Mouse (Mus musculus) MEL (cell line): Measurements from ENCODE around the gene Plcb1. TPM values are rescaled to one million over a fixed set of nuclear protein-coding genes. Genes with fewer than 3 reads are reported as not detected.

Experiments used
- DNase-seq: peaks from one replicate; pipeline ENCODE4 v3.0.0; 2011; ENCODE audit warnings: low read depth, low spot score
- H3K27ac ChIP-seq: 2 replicates; pipeline ENCODE4 v1.5.1; 2012; ENCODE audit warnings: low read depth, mild to moderate bottlenecking, control low read depth, low read length, moderate library complexity; ENCODE audit not compliant: control insufficient read depth
- H3K27me3 ChIP-seq, 2 experiments: fragments of 150-350 bp in 1 of 2; sonication (generic) in 1 of 2; 2 replicates each; pipeline ENCODE4 v1.6.1; 2012; ENCODE audit warnings: low read length in 2 of 2, mild to moderate bottlenecking in 2 of 2, improper control_type of control experiment in 1 of 2, moderate library complexity in 1 of 2; ENCODE audit not compliant: insufficient read depth in 2 of 2, control insufficient read depth in 1 of 2
- H3K36me3 ChIP-seq, 2 experiments: 2 replicates each; pipeline ENCODE4 v1.6.1; 2012 to 2014; ENCODE audit warnings: low read length in 2 of 2, improper control_type of control experiment in 1 of 2, inconsistent platforms in 1 of 2, mild to moderate bottlenecking in 1 of 2; ENCODE audit not compliant: insufficient read depth in 2 of 2, control insufficient read depth in 1 of 2
- H3K4me1 ChIP-seq, 2 experiments: fragments of 150-350 bp in 1 of 2; sonication (generic) in 1 of 2; 2 replicates each; pipeline ENCODE4 v1.6.1; 2012; ENCODE audit warnings: low read length in 2 of 2, improper control_type of control experiment in 1 of 2, mild to moderate bottlenecking in 1 of 2; ENCODE audit not compliant: insufficient read depth in 2 of 2, control insufficient read depth in 1 of 2
- H3K4me3 ChIP-seq, 2 experiments: fragments of 150-350 bp in 1 of 2; sonication (generic) in 1 of 2; 2 replicates each; pipeline ENCODE4 v1.5.1; 2012; ENCODE audit warnings: low read depth in 2 of 2, low read length in 2 of 2, mild to moderate bottlenecking in 2 of 2, moderate library complexity in 2 of 2, control low read depth in 1 of 2, improper control_type of control experiment in 1 of 2; ENCODE audit not compliant: control insufficient read depth in 1 of 2, insufficient read depth in 1 of 2
- H3K79me2 ChIP-seq: 2 replicates; pipeline ENCODE4 v1.6.1; 2012; ENCODE audit warnings: mild to moderate bottlenecking, low read length, moderate library complexity; ENCODE audit not compliant: control insufficient read depth, poor library complexity, insufficient read depth
- H3K9ac ChIP-seq: 2 replicates; pipeline ENCODE4 v1.6.1; 2012; ENCODE audit warnings: low read depth, mild to moderate bottlenecking, control low read depth, low read length, moderate library complexity; ENCODE audit not compliant: control insufficient read depth, poor library complexity, severe bottlenecking
- H3K9me3 ChIP-seq: fragments of 150-350 bp; sonication (generic); replicated peaks from 2 replicates; pipeline ENCODE4 v1.6.1; 2012; ENCODE audit warnings: mild to moderate bottlenecking, low read length, improper control_type of control experiment, moderate library complexity; ENCODE audit not compliant: insufficient read depth
- BHLHE40 ChIP-seq: IDR thresholded peaks from 2 replicates; pipeline ENCODE4 v1.6.1; 2012; ENCODE audit warnings: low read depth, mild to moderate bottlenecking, inconsistent platforms, low read length, improper control_type of control experiment, borderline replicate concordance
- CHD1 ChIP-seq: IDR thresholded peaks from 2 replicates; pipeline ENCODE4 v1.6.1; 2012; ENCODE audit warnings: low read depth, mild to moderate bottlenecking, inconsistent platforms, low read length, improper control_type of control experiment
- CHD2 ChIP-seq: IDR thresholded peaks from 2 replicates; pipeline ENCODE4 v1.6.1; 2011; ENCODE audit warnings: low read length, improper control_type of control experiment
- CTCF ChIP-seq, 3 experiments: IDR thresholded peaks in 2 of 3; conservative IDR thresholded peaks in 1 of 3; 2 replicates each; pipeline ENCODE4 v1.5.1; 2011 to 2012; ENCODE audit warnings: low read length in 3 of 3, low read depth in 2 of 3, mild to moderate bottlenecking in 2 of 3, improper control_type of control experiment in 1 of 3, inconsistent platforms in 1 of 3, mixed read lengths in 1 of 3, moderate library complexity in 1 of 3; ENCODE audit not compliant: control insufficient read depth in 1 of 3, insufficient read depth in 1 of 3, poor library complexity in 1 of 3, severe bottlenecking in 1 of 3
- E2F4 ChIP-seq: IDR thresholded peaks from 2 replicates; pipeline ENCODE4 v1.6.1; 2011; ENCODE audit warnings: low read depth, low read length, improper control_type of control experiment, borderline replicate concordance
- ELF1 ChIP-seq: IDR thresholded peaks from 2 replicates; pipeline ENCODE4 v1.6.1; 2014; ENCODE audit warnings: low read depth, mild to moderate bottlenecking, inconsistent platforms, low read length, improper control_type of control experiment, moderate library complexity
- GABPA ChIP-seq: IDR thresholded peaks from 2 replicates; pipeline ENCODE4 v1.6.1; 2012; ENCODE audit warnings: low read depth, mild to moderate bottlenecking, inconsistent platforms, low read length, improper control_type of control experiment, moderate library complexity
- GATA1 ChIP-seq: IDR thresholded peaks from 2 replicates; pipeline ENCODE4 v1.6.1; 2011; ENCODE audit warnings: low read depth, low read length, improper control_type of control experiment
- HCFC1 ChIP-seq: IDR thresholded peaks from 2 replicates; pipeline ENCODE4 v1.6.1; 2012; ENCODE audit warnings: low read depth, mild to moderate bottlenecking, inconsistent platforms, low read length, improper control_type of control experiment, moderate library complexity
- JUND ChIP-seq: IDR thresholded peaks from 2 replicates; pipeline ENCODE4 v1.6.1; 2011; ENCODE audit warnings: low read depth, mild to moderate bottlenecking, improper control_type of control experiment, low read length
- MAFK ChIP-seq: IDR thresholded peaks from 2 replicates; pipeline ENCODE4 v1.6.1; 2011; ENCODE audit warnings: low read depth, mild to moderate bottlenecking, low read length, improper control_type of control experiment, borderline replicate concordance
- MAX ChIP-seq: IDR thresholded peaks from 2 replicates; pipeline ENCODE4 v1.6.1; 2011; ENCODE audit warnings: low read length, improper control_type of control experiment
- MAZ ChIP-seq: IDR thresholded peaks from 2 replicates; pipeline ENCODE4 v1.6.1; 2012; ENCODE audit warnings: low read depth, mild to moderate bottlenecking, inconsistent platforms, low read length, improper control_type of control experiment
- MEF2A ChIP-seq: IDR thresholded peaks from 2 replicates; pipeline ENCODE4 v1.6.1; 2014; ENCODE audit warnings: low read depth, mild to moderate bottlenecking, inconsistent platforms, low read length, improper control_type of control experiment; ENCODE audit not compliant: poor library complexity, insufficient replicate concordance, severe bottlenecking; ENCODE audit errors: extremely low read depth
- MYC ChIP-seq: IDR thresholded peaks from 2 replicates; pipeline ENCODE4 v1.6.1; 2011; ENCODE audit warnings: low read depth, mild to moderate bottlenecking, low read length, improper control_type of control experiment, moderate library complexity
- NRF1 ChIP-seq: IDR thresholded peaks from 2 replicates; pipeline ENCODE4 v1.6.1; 2014; ENCODE audit warnings: low read depth, mild to moderate bottlenecking, inconsistent platforms, low read length, improper control_type of control experiment, moderate library complexity; ENCODE audit not compliant: poor library complexity, insufficient read depth, severe bottlenecking
- POLR2AphosphoS2 ChIP-seq: IDR thresholded peaks from 2 replicates; pipeline ENCODE4 v1.6.1; 2011; ENCODE audit warnings: low read length, improper control_type of control experiment
- POLR2AphosphoS5 ChIP-seq: IDR thresholded peaks from 2 replicates; pipeline ENCODE4 v1.6.1; 2012; ENCODE audit warnings: low read depth, borderline replicate concordance, mild to moderate bottlenecking, inconsistent platforms, low read length, moderate library complexity, mixed read lengths
- RAD21 ChIP-seq: IDR thresholded peaks from 2 replicates; pipeline ENCODE4 v1.6.1; 2011; ENCODE audit warnings: mild to moderate bottlenecking, low read depth, low read length, improper control_type of control experiment
- RCOR1 ChIP-seq: IDR thresholded peaks from 2 replicates; pipeline ENCODE4 v1.6.1; 2012; ENCODE audit warnings: low read depth, mild to moderate bottlenecking, inconsistent platforms, low read length, improper control_type of control experiment
- SIN3A ChIP-seq: IDR thresholded peaks from 2 replicates; pipeline ENCODE4 v1.6.1; 2012; ENCODE audit warnings: low read length, improper control_type of control experiment, inconsistent platforms
- USF2 ChIP-seq, 2 experiments: IDR thresholded peaks; 2 replicates each; pipeline ENCODE4 v1.6.1; 2011 to 2012; ENCODE audit warnings: improper control_type of control experiment in 2 of 2, low read length in 2 of 2, borderline replicate concordance in 1 of 2, inconsistent platforms in 1 of 2, low read depth in 1 of 2, mild to moderate bottlenecking in 1 of 2; ENCODE audit not compliant: insufficient read depth in 1 of 2
- ZMIZ1 ChIP-seq: IDR thresholded peaks from 2 replicates; pipeline ENCODE4 v1.6.1; 2012; ENCODE audit warnings: low read depth, mild to moderate bottlenecking, inconsistent platforms, low read length, improper control_type of control experiment, moderate library complexity
- ZNF384 ChIP-seq: IDR thresholded peaks from 2 replicates; pipeline ENCODE4 v1.6.1; 2012; ENCODE audit warnings: low read depth, mild to moderate bottlenecking, inconsistent platforms, low read length, improper control_type of control experiment
- polyA plus RNA-seq, 2 experiments: library from polyadenylated mRNA; stranded (reverse) in 1 of 2; unstranded in 1 of 2; fragments of >175 nt in 1 of 2; fragments of >200 nt in 1 of 2; gene quantifications; 2 replicates each; pipeline versions ENCODE4 v1.2.1 to v1.2.4; 2012; ENCODE audit warnings: low replicate concordance in 2 of 2, low read depth in 1 of 2; ENCODE audit not compliant: insufficient read length in 2 of 2, insufficient read depth in 1 of 2, missing spikeins in 1 of 2
- total RNA-seq: library from RNA; depleted of rRNA; stranded (reverse); fragments of 300-350 nt; gene quantifications from 2 replicates; pipeline ENCODE4 v1.2.3, GENCODE M21; 2012

Gene Plcb1
- total and polyA plus RNA-seq, 3 experiments = not detected

- no peak for TF ChIP-seq MEF2A
These were observed 612.1 kb downstream of the Plcb1 start (continued) for GRCm38 (mm10) chr2:135397970-135398369.

GRCm38 (mm10) chr2:135399760-135400159 is 613.9 kb downstream of the Plcb1 start:
- Histone ChIP-seq H3K4me1 (no peaks in the 10 kb centered on the region), H3K27ac (no peak overlapping the region), H3K4me3 (no peak overlapping the region), H3K9ac (no peak overlapping the region), H3K9me3 (no peaks in the 10 kb centered on the region), H3K79me2 (no peaks in the 10 kb centered on the region), H3K27me3 (no peaks in the 10 kb centered on the region), H3K36me3 (no peaks in the 10 kb centered on the region)
- no peak for TF ChIP-seq JUND
- no peak for TF ChIP-seq ZMIZ1
- no peak for TF ChIP-seq MAZ
- no peak for TF ChIP-seq CTCF (IDR thresholded peaks at IDR 0.05 in 2 of 3, conservative IDR thresholded peaks at IDR 0.05 in 1 of 3; ENCODE audit: control insufficient read depth in 1 of 3, insufficient read depth in 1 of 3, low read depth in 2 of 3, low read length in 3 of 3, poor library complexity in 1 of 3, severe bottlenecking in 1 of 3)
- TF ChIP-seq USF2 (IDR thresholded peaks at IDR 0.05; ENCODE audit: borderline replicate concordance in 1 of 2, insufficient read depth in 1 of 2, low read depth in 1 of 2, low read length in 2 of 2) = no peak
- TF ChIP-seq MEF2A = no peak
- TF ChIP-seq E2F4 = no peak
- TF ChIP-seq RCOR1 = no peak
- TF ChIP-seq POLR2AphosphoS2 = no peak
- no peak for TF ChIP-seq CHD2
- no peak for TF ChIP-seq MAX
- no peak for TF ChIP-seq NRF1
- DNase-seq = no peak

GRCm38 (mm10) chr2:135402916-135403315 is 617.0 kb downstream of the Plcb1 start:
- no peak overlapping the region for H3K9ac ChIP-seq
- H3K9me3 ChIP-seq = no peaks in the 10 kb centered on the region
- TF ChIP-seq MYC (no peak), ZMIZ1 (no peak), GABPA (no peak), BHLHE40 (no peak), ELF1 (no peak), RCOR1 (no peak), RAD21 (no peak), CHD1 (no peak), ZNF384 (no peak), HCFC1 (no peak), JUND (no peak), MAFK (no peak), POLR2AphosphoS5 (no peak), NRF1 (no peak), CTCF (IDR thresholded peaks at IDR 0.05 in 2 of 3, conservative IDR thresholded peaks at IDR 0.05 in 1 of 3; ENCODE audit: control insufficient read depth in 1 of 3, insufficient read depth in 1 of 3, low read depth in 2 of 3, low read length in 3 of 3, poor library complexity in 1 of 3, severe bottlenecking in 1 of 3) (no peak), GATA1 (no peak), SIN3A (no peak)
- TF ChIP-seq, all 39 proteins: peak for 0
- Histone ChIP-seq H3K36me3 (no peaks in the 10 kb centered on the region), H3K4me1 (no peaks in the 10 kb centered on the region), H3K79me2 (no peaks in the 10 kb centered on the region), H3K27ac (no peak overlapping the region), H3K4me3 (no peak overlapping the region), H3K27me3 (no peaks in the 10 kb centered on the region)
- DNase-seq = no peak
